Mouse (Mus musculus) forebrain, embryonic 12.5 days (tissue): ENCODE results near the gene Wfdc21. TPM values are rescaled to one million over a fixed set of nuclear protein-coding genes. Genes with fewer than 3 reads are reported as not detected.

Experiments
- ATAC-seq: fragments of 200-750 bp; cut with Nextera tagmentation; 2 replicates; pipeline ENCODE4 v1.8.0; 2017; ENCODE audit warnings: moderate TSS enrichment; ENCODE audit not compliant: low FRiP score
- H3K27ac ChIP-seq: fragments of 300-500 bp; sonication (generic); 2 replicates; pipeline ENCODE4 v1.5.1; 2016; ENCODE audit warnings: mild to moderate bottlenecking
- H3K27me3 ChIP-seq: fragments of 300-500 bp; sonication (generic); 2 replicates; pipeline ENCODE4 v1.6.1; 2016; ENCODE audit warnings: mild to moderate bottlenecking
- H3K36me3 ChIP-seq: fragments of 300-500 bp; sonication (generic); replicated peaks from 2 replicates; pipeline ENCODE4 v1.6.1; 2016; ENCODE audit warnings: mild to moderate bottlenecking
- H3K4me1 ChIP-seq: fragments of 300-500 bp; sonication (generic); 2 replicates; pipeline ENCODE4 v1.6.1; 2016
- H3K4me2 ChIP-seq: fragments of 300-500 bp; sonication (generic); 2 replicates; pipeline ENCODE4 v1.6.1; 2016; ENCODE audit warnings: mild to moderate bottlenecking, moderate library complexity
- H3K4me3 ChIP-seq: fragments of 300-500 bp; sonication (generic); replicated peaks from 2 replicates; pipeline ENCODE4 v1.5.1; 2016; ENCODE audit warnings: mild to moderate bottlenecking
- H3K9ac ChIP-seq: fragments of 300-500 bp; sonication (generic); 2 replicates; pipeline ENCODE4 v1.6.1; 2016; ENCODE audit warnings: mild to moderate bottlenecking
- H3K9me3 ChIP-seq: fragments of 300-500 bp; sonication (generic); 2 replicates; pipeline ENCODE4 v1.6.1; 2016
- WGBS: fragments of 180-500 bp; shearing (Covaris S2); methylation state at CpG from one replicate; pipeline ENCODE4 v1.1.7; 2016; 5-methylcytosine and 5-hydroxymethylcytosine counted together
- polyA plus RNA-seq: library from polyadenylated mRNA; unstranded; fragments of >200 nt; fragmentation: Nextera tagmentation; extraction: Ambion mirVana; gene quantifications from 2 replicates; pipeline ENCODE4 v1.2.1, GENCODE M21; 2016

Wfdc21 gene
- polyA plus RNA-seq, 1 experiment from 2014 or later = not detected

DNA sequence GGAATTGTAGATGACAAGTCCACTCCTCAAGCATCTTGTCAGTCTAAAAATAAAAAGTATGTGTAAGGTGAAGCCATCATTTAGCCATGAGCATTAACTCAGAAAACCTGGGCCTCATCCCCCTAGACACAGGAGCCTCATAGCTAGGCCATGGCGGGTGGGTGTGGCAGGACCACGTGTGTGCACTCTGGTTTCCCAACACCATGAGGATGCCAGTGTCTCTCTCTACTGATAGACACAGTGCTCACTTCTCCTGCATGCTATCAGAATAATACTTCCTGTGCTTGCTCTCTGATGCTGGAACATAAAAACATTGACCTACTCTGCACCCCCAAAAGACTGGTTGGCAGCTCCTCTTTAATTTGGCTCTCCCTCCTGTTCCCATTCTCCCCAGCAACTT lies 10.9 kb upstream of the Wfdc21 start:
- Histone ChIP-seq H3K9ac (no peak overlapping the region), H3K4me2 (no peak overlapping the region)
- 89% methylated on average over 2 of the region's 2 CpGs for WGBS

DNA sequence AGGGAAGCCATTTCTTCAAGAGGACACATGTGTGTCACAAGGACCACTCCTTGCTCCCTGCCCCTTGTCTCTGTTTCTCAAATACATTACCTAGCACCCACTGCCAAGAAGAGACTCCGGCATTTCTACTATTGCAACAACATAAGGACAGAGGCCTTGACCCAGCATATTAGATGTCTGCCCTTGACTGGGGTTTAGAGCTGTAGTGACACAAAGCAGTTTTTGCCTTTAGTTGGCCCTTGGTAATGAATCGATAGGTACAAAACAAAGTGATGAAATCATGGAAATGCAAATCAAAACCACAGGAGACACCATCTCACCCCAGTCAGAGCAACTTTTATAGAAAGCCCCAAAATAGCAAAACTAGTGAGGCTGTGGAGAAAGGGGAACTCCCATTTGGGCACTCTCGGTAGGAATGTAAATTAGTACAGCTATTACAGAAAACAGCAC lies 9.6 kb upstream of the Wfdc21 start:
- H3K36me3 ChIP-seq = no peaks in the 10 kb centered on the region
- WGBS = 86% methylated on average over 3 of the region's 3 CpGs
- ATAC-seq = no peak
- no peak overlapping the region for H3K4me2 ChIP-seq
- no peaks in the 10 kb centered on the region for H3K4me1 ChIP-seq
- H3K27me3 ChIP-seq = peaks cover 10% of the 10 kb centered on the region
- no peak overlapping the region for H3K4me3 ChIP-seq
- no peaks in the 10 kb centered on the region for H3K9me3 ChIP-seq
- no peak overlapping the region for H3K27ac ChIP-seq
- no peak overlapping the region for H3K9ac ChIP-seq

More for the DNA sequence above, 10.9 kb upstream of the Wfdc21 start:
- no peaks in the 10 kb centered on the region for H3K4me1 ChIP-seq
- H3K27ac ChIP-seq = no peak overlapping the region
- no peaks in the 10 kb centered on the region for H3K36me3 ChIP-seq
- H3K27me3 ChIP-seq = peaks cover 5% of the 10 kb centered on the region
- no peaks in the 10 kb centered on the region for H3K9me3 ChIP-seq
- ATAC-seq = no peak
- H3K4me3 ChIP-seq = no peak overlapping the region

DNA sequence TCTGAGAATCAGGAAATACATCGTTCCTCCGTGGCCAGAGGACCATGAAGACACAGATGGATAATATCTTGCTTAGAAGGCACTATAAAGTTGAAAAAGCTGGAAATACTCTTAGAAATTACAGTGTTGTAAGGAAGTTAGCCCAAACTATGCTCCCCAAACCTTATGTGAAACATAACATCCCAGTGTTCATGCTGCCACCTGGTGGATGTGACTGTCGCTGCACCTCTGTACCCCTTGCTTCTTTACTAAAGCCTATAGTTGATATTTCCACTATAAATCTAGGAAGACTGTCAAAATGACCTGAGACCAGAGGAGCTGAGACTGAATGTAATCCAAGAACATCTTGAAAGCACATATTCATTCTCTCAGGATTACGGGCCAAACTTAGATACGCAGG lies 7.5 kb upstream of the Wfdc21 start:
- no peaks in the 10 kb centered on the region for H3K36me3 ChIP-seq
- H3K27ac ChIP-seq = no peak overlapping the region
- H3K4me1 ChIP-seq = no peaks in the 10 kb centered on the region
- no peak overlapping the region for H3K9ac ChIP-seq
- 24% methylated on average over 5 of the region's 5 CpGs for WGBS
- H3K9me3 ChIP-seq = no peaks in the 10 kb centered on the region
- H3K4me3 ChIP-seq = no peak overlapping the region
- ATAC-seq = no peak
- no peak overlapping the region for H3K4me2 ChIP-seq
- H3K27me3 ChIP-seq = peaks cover 15% of the 10 kb centered on the region

DNA sequence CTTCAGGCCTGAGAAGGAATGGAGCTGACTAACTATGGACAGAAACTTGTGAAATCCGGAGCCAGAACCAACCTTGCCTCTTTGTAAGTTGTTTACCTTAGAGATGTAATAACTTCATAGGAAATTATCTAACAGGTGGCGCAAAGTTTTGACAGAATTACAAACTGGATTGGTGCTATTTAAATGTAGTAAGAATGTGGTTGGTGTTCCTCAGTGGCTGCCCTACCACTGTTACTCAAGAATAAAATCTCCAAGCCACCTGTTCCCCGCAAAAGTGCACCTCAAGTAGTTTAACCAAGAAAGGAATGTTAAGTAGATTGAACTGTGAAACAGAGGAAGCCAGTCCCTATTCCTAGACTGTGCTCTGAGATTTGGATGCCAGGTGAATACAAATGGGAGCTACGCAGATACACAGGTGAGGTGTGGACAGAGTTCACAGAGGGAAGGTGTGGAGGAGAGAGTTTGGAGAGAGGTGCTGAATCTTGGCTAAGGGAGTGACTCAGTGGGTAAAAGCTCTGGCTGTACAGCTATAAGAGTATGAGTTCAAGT lies 6.2 kb upstream of the Wfdc21 start:
- no peak overlapping the region for H3K27ac ChIP-seq
- H3K9me3 ChIP-seq = no peaks in the 10 kb centered on the region
- no peaks in the 10 kb centered on the region for H3K4me1 ChIP-seq
- 84% methylated on average over 4 of the region's 4 CpGs for WGBS
- H3K36me3 ChIP-seq = no peaks in the 10 kb centered on the region
- H3K9ac ChIP-seq = no peak overlapping the region
- no peak overlapping the region for H3K4me3 ChIP-seq
- H3K4me2 ChIP-seq = no peak overlapping the region
- no peak for ATAC-seq
- peaks cover 15% of the 10 kb centered on the region for H3K27me3 ChIP-seq

DNA sequence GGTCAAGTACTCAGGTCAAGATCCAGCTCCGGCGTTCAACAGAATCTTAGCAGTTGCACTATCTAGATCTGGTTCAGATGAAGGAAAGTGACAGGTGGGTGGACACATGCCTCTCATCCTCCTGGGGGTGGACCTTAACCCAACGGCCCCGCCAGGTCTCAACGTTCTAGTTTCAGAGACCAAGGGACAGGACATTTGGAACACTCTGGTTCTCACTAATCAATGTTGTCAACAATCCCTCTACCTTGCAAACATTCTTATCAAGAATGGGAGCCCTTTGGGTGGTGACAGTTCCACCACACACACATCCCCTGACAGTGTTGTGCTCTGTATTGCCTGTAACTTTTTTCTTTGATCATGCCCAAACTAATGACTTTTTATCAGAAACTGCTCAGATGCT lies 4.9 kb upstream of the Wfdc21 start:
- H3K36me3 ChIP-seq = no peaks in the 10 kb centered on the region
- no peak overlapping the region for H3K4me3 ChIP-seq
- no peak overlapping the region for H3K9ac ChIP-seq
- ATAC-seq = no peak
- peaks cover 26% of the 10 kb centered on the region for H3K27me3 ChIP-seq
- no peak overlapping the region for H3K4me2 ChIP-seq
- 82% methylated on average over 5 of the region's 5 CpGs for WGBS
- H3K4me1 ChIP-seq = no peaks in the 10 kb centered on the region
- H3K27ac ChIP-seq = no peak overlapping the region
- H3K9me3 ChIP-seq = no peaks in the 10 kb centered on the region

DNA sequence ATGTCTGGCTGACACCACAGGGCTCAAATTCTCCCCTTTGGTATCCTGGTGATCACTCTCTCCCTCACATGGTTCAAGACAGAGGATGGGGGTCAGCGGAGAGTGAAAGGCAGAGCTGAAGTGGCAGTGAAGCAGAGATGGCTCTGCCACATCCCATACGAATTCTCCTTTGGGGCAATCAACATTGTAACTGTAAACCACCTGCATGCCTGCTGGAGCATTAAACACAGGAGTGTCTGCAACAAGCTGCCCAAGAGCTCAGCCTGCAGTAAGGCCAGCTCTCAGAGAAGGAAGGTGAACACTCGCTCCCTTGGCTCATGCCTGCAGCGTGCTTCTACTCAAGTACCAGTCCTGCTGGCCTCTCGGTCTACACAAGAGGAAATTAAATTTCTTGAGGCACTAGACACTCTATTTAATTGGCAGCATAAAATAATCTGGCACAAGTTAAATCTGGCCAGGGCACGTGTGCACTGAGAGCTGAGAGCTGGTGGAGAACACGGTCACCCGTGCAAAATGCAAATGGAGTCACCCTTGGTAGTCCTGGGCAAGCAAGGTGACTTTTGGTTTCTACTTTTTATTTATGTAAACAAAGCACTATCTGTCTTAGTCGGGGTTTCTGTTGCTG lies 3.9 kb upstream of the Wfdc21 start:
- Histone ChIP-seq H3K36me3 (no peaks in the 10 kb centered on the region), H3K27ac (no peak overlapping the region), H3K4me3 (no peak overlapping the region), H3K27me3 (peaks cover 35% of the 10 kb centered on the region), H3K9me3 (no peaks in the 10 kb centered on the region), H3K4me1 (no peaks in the 10 kb centered on the region), H3K9ac (no peak overlapping the region), H3K4me2 (no peak overlapping the region)
- ATAC-seq = no peak
- WGBS = 77% methylated on average over 9 of the region's 9 CpGs

DNA sequence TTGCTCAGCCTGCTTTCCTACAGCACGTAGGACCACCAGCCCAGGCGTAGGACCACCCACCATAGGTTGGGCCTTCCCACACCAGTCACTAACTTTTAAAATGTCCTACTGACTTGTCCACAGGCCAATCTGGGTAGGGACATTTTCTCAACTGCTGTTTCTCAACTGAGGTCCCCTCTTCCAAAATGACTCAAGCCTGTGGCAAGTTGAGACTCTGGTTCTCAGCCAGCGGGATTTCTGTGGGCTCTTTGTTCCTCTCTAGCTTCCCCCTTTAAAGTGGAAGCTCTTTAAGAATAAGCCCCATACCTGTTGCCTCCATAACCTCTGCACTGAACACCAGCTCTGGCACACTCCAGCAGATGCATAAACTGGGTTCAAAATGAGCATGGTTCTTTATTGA lies 3.2 kb upstream of the Wfdc21 start:
- no peaks in the 10 kb centered on the region for H3K36me3 ChIP-seq
- no peak for ATAC-seq
- H3K4me3 ChIP-seq = no peak overlapping the region
- H3K27ac ChIP-seq = no peak overlapping the region
- H3K9ac ChIP-seq = no peak overlapping the region
- WGBS = 78% methylated on average over 3 of the region's 3 CpGs
- no peaks in the 10 kb centered on the region for H3K9me3 ChIP-seq
- H3K27me3 ChIP-seq = peaks cover 42% of the 10 kb centered on the region
- H3K4me2 ChIP-seq = no peak overlapping the region
- no peaks in the 10 kb centered on the region for H3K4me1 ChIP-seq

DNA sequence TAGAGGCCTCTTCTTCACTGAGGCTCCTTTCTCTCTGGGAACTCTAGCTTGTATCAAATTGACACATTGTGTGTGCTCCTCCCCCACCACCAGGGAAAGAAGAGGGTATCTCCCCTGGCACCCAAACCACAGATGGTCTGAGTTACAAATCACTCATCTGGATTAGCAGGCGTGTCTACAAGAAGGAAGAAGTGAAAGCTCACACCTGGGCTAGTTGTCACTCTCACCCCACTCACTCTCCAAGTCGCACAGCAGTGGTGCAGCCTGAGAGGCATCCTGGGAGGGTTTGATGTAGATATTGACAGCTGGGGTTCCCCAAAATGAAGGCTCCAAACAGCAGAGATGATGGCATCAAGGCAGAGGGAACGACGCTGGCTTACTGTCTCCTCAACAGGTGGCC lies 588 bp upstream of the Wfdc21 start:
- Histone ChIP-seq H3K36me3 (no peaks in the 10 kb centered on the region), H3K27me3 (peaks cover 39% of the 10 kb centered on the region), H3K4me3 (no peak overlapping the region), H3K27ac (no peak overlapping the region), H3K9ac (no peak overlapping the region), H3K4me2 (no peak overlapping the region), H3K9me3 (no peaks in the 10 kb centered on the region), H3K4me1 (no peaks in the 10 kb centered on the region)
- WGBS = 75% methylated on average over 4 of the region's 4 CpGs
- ATAC-seq = no peak

DNA sequence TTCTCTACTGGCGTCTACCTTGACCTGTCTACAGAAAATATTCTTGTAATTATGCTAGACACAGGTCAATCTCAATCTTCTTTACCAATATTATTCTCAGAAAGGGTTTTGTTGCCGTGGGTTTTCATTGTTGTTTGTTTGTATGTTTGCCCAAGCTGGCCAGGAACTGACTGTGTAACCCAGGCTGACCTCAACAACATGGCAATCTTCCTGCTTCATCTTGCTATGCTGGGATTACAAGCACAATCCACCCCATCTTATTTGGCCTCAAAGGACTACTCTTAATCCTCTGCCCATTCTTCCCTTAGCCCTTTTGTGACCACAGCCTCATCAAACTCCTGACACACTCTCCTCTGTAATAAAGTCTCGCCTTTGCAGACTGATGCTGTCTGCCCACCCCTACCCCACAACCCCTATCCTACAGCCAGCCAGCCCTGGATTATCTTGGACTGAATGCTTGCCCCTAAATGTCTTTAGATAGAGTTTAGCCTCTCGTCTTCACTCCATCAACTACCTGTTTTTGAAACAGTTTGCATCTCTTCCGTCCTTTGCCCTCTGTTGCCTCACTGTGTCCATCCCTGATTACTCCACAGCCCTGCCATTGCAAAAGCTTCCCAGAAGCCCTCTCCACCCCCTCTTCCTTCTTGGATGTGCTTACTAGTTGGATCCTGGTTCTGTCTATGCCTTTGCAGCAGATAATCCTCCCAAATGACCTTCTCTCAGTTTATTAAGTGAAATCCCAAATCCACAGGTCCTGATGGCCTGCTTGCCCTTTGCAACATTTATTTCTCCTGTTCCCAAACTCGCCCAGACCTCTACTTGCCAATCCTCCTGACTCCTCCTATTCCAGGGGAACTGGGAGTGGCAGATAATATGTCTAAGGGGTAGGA lies 881 bp downstream of the Wfdc21 start:
- WGBS = 68% methylated on average over 6 of the region's 6 CpGs
- Histone ChIP-seq H3K27me3 (peaks cover 44% of the 10 kb centered on the region), H3K9ac (no peak overlapping the region)

DNA sequence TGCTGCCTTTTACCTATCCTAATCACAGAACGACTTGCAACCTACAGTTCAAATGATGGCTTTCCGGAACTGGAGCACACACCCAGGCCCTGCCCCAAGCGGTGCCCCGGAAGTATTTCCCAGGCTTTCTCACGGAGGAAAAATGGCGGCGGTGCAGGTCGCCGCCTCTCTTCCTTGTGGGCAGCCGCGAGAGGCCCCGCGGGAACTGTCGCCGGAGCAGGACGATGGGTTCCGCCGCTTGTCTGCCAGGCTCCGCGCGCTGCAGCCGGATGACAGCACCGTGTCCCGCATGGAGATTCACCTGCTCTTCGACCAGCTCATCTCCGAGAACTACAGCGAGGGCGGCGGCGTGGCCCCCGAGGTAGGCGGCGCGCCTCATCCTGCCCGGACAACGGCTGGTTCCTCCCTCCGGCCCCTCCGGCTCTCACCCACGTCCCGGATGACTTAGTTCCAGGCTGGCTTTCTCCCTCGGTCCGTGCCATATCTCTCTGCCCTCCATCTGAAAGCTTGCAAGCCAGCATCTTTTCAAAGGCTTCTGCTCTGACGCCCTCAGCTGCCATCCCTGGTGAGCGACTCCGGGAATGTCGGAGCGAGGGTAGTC lies 6.9 kb downstream of the Wfdc21 start, which contains the start of gene Heatr6:
TSS of gene Heatr6 (plus strand) at position 116 of the 601 bp plus-strand sequence.
- Histone ChIP-seq H3K4me1 (peaks cover 13% of the 10 kb centered on the region), H3K9me3 (no peaks in the 10 kb centered on the region), H3K9ac (peak within 1 kb of the TSS; percentile 81), H3K27me3 (peaks cover 10% of the 10 kb centered on the region; the same call in 1 of the 2 replicates), H3K4me3 (peak within 1 kb of the TSS; percentile 85), H3K4me2 (peak within 1 kb of the TSS; percentile 62), H3K27ac (peak within 1 kb of the TSS; percentile 87), H3K36me3 (peaks cover 28% of the 10 kb centered on the region)
- WGBS = under 1% methylated on average over 47 of the region's 47 CpGs
- peak; percentile 97 for ATAC-seq

More for the DNA sequence above, 881 bp downstream of the Wfdc21 start:
- H3K36me3 ChIP-seq = no peaks in the 10 kb centered on the region
- H3K4me1 ChIP-seq = no peaks in the 10 kb centered on the region
- H3K9me3 ChIP-seq = no peaks in the 10 kb centered on the region
- no peak overlapping the region for H3K4me3 ChIP-seq
- H3K27ac ChIP-seq = no peak overlapping the region
- no peak overlapping the region for H3K4me2 ChIP-seq
- no peak for ATAC-seq

DNA sequence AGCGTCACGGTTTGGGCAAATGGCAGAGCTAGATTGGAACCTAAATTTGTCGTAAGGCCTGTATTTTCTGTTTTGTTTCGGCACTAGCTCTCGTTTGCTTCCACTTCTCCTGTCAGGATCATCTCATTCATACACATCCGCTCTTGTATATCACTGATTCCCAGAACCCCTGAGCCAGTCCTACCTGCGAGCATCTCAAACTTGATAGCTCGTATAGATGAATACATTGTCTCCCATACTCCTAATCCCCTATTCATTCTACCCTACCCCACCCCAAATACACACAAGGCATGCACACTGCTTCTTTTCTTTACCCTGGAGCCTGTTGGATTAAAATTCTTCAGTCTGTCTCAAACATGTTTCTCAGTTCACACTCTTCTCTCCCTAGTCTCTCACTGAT lies 7.5 kb downstream of the Wfdc21 start:
- H3K9me3 ChIP-seq = no peaks in the 10 kb centered on the region
- WGBS = 3% methylated on average over 8 of the region's 8 CpGs
- peak overlapping the region; percentile 62 for H3K4me2 ChIP-seq
- peak overlapping the region; percentile 87 for H3K27ac ChIP-seq
- peak; percentile 27; the same call in 1 of the 2 replicates for ATAC-seq
- peak overlapping the region; percentile 85 for H3K4me3 ChIP-seq
- H3K4me1 ChIP-seq = peaks cover 13% of the 10 kb centered on the region
- peak overlapping the region; percentile 81 for H3K9ac ChIP-seq
- peaks cover 34% of the 10 kb centered on the region for H3K36me3 ChIP-seq
- H3K27me3 ChIP-seq = peaks cover 10% of the 10 kb centered on the region; the same call in 1 of the 2 replicates

DNA sequence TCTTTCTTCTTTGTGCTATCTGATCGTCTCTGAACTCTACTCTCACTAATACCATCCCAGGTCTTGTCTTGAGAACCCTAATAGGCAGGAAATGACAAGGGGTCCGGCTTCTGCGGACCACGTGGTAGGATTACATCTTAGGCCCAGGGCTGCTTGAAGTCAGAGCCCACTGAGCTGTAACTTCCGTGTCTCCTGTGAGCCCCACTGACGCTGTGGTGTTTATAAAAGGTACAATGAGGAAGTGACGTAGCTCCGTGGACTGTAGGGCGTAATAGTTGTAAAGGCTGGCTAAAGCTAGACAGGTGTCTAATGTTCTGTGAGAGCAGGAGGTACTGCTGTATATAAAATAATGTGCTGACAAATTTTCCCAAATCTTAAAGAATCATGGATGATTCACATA lies 20.6 kb downstream of the Wfdc21 start:
- Histone ChIP-seq H3K27ac (no peak overlapping the region), H3K36me3 (peaks cover 98% of the 10 kb centered on the region), H3K4me3 (no peak overlapping the region), H3K4me1 (no peaks in the 10 kb centered on the region), H3K27me3 (no peaks in the 10 kb centered on the region), H3K9me3 (no peaks in the 10 kb centered on the region), H3K4me2 (no peak overlapping the region), H3K9ac (no peak overlapping the region)
- WGBS = 93% methylated on average over 9 of the region's 9 CpGs
- ATAC-seq = no peak
